Mouse (Mus musculus) MEL (cell line): ENCODE data around the gene Gm49661. TPM values are rescaled to one million over a fixed set of nuclear protein-coding genes. Genes with fewer than 3 reads are reported as not detected.

Experiments
- DNase-seq: peaks from one replicate; pipeline ENCODE4 v3.0.0; 2011; ENCODE audit warnings: low read depth, low spot score
- H3K27ac ChIP-seq: 2 replicates; pipeline ENCODE4 v1.5.1; 2012; ENCODE audit warnings: low read depth, mild to moderate bottlenecking, control low read depth, low read length, moderate library complexity; ENCODE audit not compliant: control insufficient read depth
- H3K27me3 ChIP-seq, 2 experiments: fragments of 150-350 bp in 1 of 2; sonication (generic) in 1 of 2; 2 replicates each; pipeline ENCODE4 v1.6.1; 2012; ENCODE audit warnings: low read length in 2 of 2, mild to moderate bottlenecking in 2 of 2, improper control_type of control experiment in 1 of 2, moderate library complexity in 1 of 2; ENCODE audit not compliant: insufficient read depth in 2 of 2, control insufficient read depth in 1 of 2
- H3K36me3 ChIP-seq, 2 experiments: 2 replicates each; pipeline ENCODE4 v1.6.1; 2012 to 2014; ENCODE audit warnings: low read length in 2 of 2, improper control_type of control experiment in 1 of 2, inconsistent platforms in 1 of 2, mild to moderate bottlenecking in 1 of 2; ENCODE audit not compliant: insufficient read depth in 2 of 2, control insufficient read depth in 1 of 2
- H3K4me1 ChIP-seq, 2 experiments: fragments of 150-350 bp in 1 of 2; sonication (generic) in 1 of 2; 2 replicates each; pipeline ENCODE4 v1.6.1; 2012; ENCODE audit warnings: low read length in 2 of 2, improper control_type of control experiment in 1 of 2, mild to moderate bottlenecking in 1 of 2; ENCODE audit not compliant: insufficient read depth in 2 of 2, control insufficient read depth in 1 of 2
- H3K4me3 ChIP-seq, 2 experiments: fragments of 150-350 bp in 1 of 2; sonication (generic) in 1 of 2; 2 replicates each; pipeline ENCODE4 v1.5.1; 2012; ENCODE audit warnings: low read depth in 2 of 2, low read length in 2 of 2, mild to moderate bottlenecking in 2 of 2, moderate library complexity in 2 of 2, control low read depth in 1 of 2, improper control_type of control experiment in 1 of 2; ENCODE audit not compliant: control insufficient read depth in 1 of 2, insufficient read depth in 1 of 2
- H3K79me2 ChIP-seq: 2 replicates; pipeline ENCODE4 v1.6.1; 2012; ENCODE audit warnings: mild to moderate bottlenecking, low read length, moderate library complexity; ENCODE audit not compliant: control insufficient read depth, poor library complexity, insufficient read depth
- H3K9ac ChIP-seq: 2 replicates; pipeline ENCODE4 v1.6.1; 2012; ENCODE audit warnings: low read depth, mild to moderate bottlenecking, control low read depth, low read length, moderate library complexity; ENCODE audit not compliant: control insufficient read depth, poor library complexity, severe bottlenecking
- H3K9me3 ChIP-seq: fragments of 150-350 bp; sonication (generic); replicated peaks from 2 replicates; pipeline ENCODE4 v1.6.1; 2012; ENCODE audit warnings: mild to moderate bottlenecking, low read length, improper control_type of control experiment, moderate library complexity; ENCODE audit not compliant: insufficient read depth
- BHLHE40 ChIP-seq: IDR thresholded peaks from 2 replicates; pipeline ENCODE4 v1.6.1; 2012; ENCODE audit warnings: low read depth, mild to moderate bottlenecking, inconsistent platforms, low read length, improper control_type of control experiment, borderline replicate concordance
- POLR2AphosphoS2 ChIP-seq: IDR thresholded peaks from 2 replicates; pipeline ENCODE4 v1.6.1; 2011; ENCODE audit warnings: low read length, improper control_type of control experiment
- polyA plus RNA-seq, 2 experiments: library from polyadenylated mRNA; stranded (reverse) in 1 of 2; unstranded in 1 of 2; fragments of >175 nt in 1 of 2; fragments of >200 nt in 1 of 2; gene quantifications; 2 replicates each; pipeline versions ENCODE4 v1.2.1 to v1.2.4; 2012; ENCODE audit warnings: low replicate concordance in 2 of 2, low read depth in 1 of 2; ENCODE audit not compliant: insufficient read length in 2 of 2, insufficient read depth in 1 of 2, missing spikeins in 1 of 2
- total RNA-seq: library from RNA; depleted of rRNA; stranded (reverse); fragments of 300-350 nt; gene quantifications from 2 replicates; pipeline ENCODE4 v1.2.3, GENCODE M21; 2012; rRNA removed

Gm49661 gene
- total and polyA plus RNA-seq, 3 experiments = 4.7 TPM; not detected in 2

DNA sequence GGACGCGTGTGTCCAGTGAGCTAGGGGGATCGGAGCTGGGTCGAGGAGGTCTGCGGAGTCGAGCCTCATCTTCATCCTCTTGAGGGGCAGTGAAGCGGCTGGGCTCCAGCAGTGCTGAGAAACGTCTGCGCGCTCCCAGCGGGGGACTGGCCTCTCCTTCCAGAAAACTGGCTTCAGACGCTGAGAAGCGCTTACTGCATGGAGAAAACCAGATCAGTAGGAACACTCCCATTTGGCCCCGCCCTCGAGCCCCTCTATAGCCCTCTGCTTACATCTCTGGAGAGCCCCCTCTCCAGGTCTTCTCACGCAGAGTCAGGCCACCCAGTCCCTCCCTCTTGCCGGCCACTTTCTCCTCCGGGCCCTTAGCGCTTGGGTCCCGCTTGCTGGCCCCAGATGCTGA lies 51.5 kb downstream of the Gm49661 start:
- TF ChIP-seq BHLHE40 (no peak), POLR2AphosphoS2 (0 out of 2 replicates have a peak, but pooled peaks have one; percentile 12)
- Histone ChIP-seq H3K27ac (no peak overlapping the region), H3K27me3 (no peaks in the 10 kb centered on the region), H3K36me3 (peaks cover 0 to 11% of the 10 kb centered on the region in 2 experiments; a peak in 2 of 4 replicates), H3K4me1 (peaks cover 0 to 13% of the 10 kb centered on the region in 2 experiments; a peak in 3 of 4 replicates), H3K4me3 (no peak overlapping the region), H3K9me3 (no peaks in the 10 kb centered on the region), H3K9ac (no peak overlapping the region), H3K79me2 (peaks cover 12% of the 10 kb centered on the region)
- DNase-seq = no peak

Other genes with a start within 250 kb of the Gm49661 start
- 5.6 and 7.9 TPM in 2 replicates for gene G430095P16Rik, start 246.4 kb downstream of the Gm49661 start, total RNA-seq
- gene G430095P16Rik, start 246.4 kb downstream of the Gm49661 start, polyA plus RNA-seq = 10 to 100 TPM in 1 of 2 experiments, not detected in 1; 17.1 TPM
- 11.3 and 14.4 TPM in 2 replicates for gene Nfix, start 169.1 kb downstream of the Gm49661 start, total RNA-seq
- gene Nfix, start 169.1 kb downstream of the Gm49661 start, polyA plus RNA-seq = 10 to 100 TPM in 1 of 2 experiments, not detected in 1; 29.1 TPM
- gene Dand5, start 146.6 kb downstream of the Gm49661 start, total RNA-seq = 1.4 and 1.7 TPM in 2 replicates
- gene Dand5, start 146.6 kb downstream of the Gm49661 start, polyA plus RNA-seq = 1 to 10 TPM in 1 of 2 experiments, not detected in 1; 2.2 TPM
- 47.5 and 51.8 TPM in 2 replicates for gene Gadd45gip1, start 137.9 kb downstream of the Gm49661 start, total RNA-seq
- gene Gadd45gip1, start 137.9 kb downstream of the Gm49661 start, polyA plus RNA-seq = 10 to 100 TPM in 1 of 2 experiments, not detected in 1; 62.9 TPM
- gene Rad23a, start 128.8 kb downstream of the Gm49661 start, total RNA-seq = 62.6 and 66.7 TPM in 2 replicates
- 100 to 1,000 TPM in 1 of 2 experiments, not detected in 1; 155 TPM for gene Rad23a, start 128.8 kb downstream of the Gm49661 start, polyA plus RNA-seq
- gene Calr, start 122.5 kb downstream of the Gm49661 start, total RNA-seq = 550 and 567 TPM in 2 replicates
- gene Calr, start 122.5 kb downstream of the Gm49661 start, polyA plus RNA-seq = 1,000 to 10,000 TPM in 1 of 2 experiments, not detected in 1; 1,110 TPM
- 205 and 245 TPM in 2 replicates for gene Farsa, start 112.4 kb downstream of the Gm49661 start, total RNA-seq
- gene Farsa, start 112.4 kb downstream of the Gm49661 start, polyA plus RNA-seq = 100 to 1,000 TPM; 152 to 295 TPM
- gene Syce2, start 97.3 kb downstream of the Gm49661 start, total RNA-seq = 60.6 and 75.5 TPM in 2 replicates
- gene Syce2, start 97.3 kb downstream of the Gm49661 start, polyA plus RNA-seq = 100 to 1,000 TPM in 1 of 2 experiments, not detected in 1; 115 TPM
- gene Gcdh, start 75.5 kb downstream of the Gm49661 start, total RNA-seq = 9.7 and 10.7 TPM in 2 replicates
- 10 to 100 TPM in 1 of 2 experiments, not detected in 1; 17.3 TPM for gene Gcdh, start 75.5 kb downstream of the Gm49661 start, polyA plus RNA-seq
- 178 and 234 TPM in 2 replicates for gene Klf1, start 67.5 kb downstream of the Gm49661 start, total RNA-seq
- gene Klf1, start 67.5 kb downstream of the Gm49661 start, polyA plus RNA-seq = 100 to 1,000 TPM in 1 of 2 experiments, not detected in 1; 262 TPM
- 53.7 and 62.3 TPM in 2 replicates for gene Dnase2a, start 60.9 kb downstream of the Gm49661 start, total RNA-seq
- 10 to 100 TPM in 1 of 2 experiments, not detected in 1; 83.4 TPM for gene Dnase2a, start 60.9 kb downstream of the Gm49661 start, polyA plus RNA-seq
- 0.49 and 0.77 TPM in 2 replicates for gene Mast1, start 32.1 kb downstream of the Gm49661 start, total RNA-seq
- 1 to 10 TPM in 1 of 2 experiments, not detected in 1; 4.5 TPM for gene Mast1, start 32.1 kb downstream of the Gm49661 start, polyA plus RNA-seq
- 0.08 TPM in 1 of 2 replicates, not detected in the other for gene Rtbdn, start 22.4 kb downstream of the Gm49661 start, total RNA-seq
- gene Rtbdn, start 22.4 kb downstream of the Gm49661 start, polyA plus RNA-seq = under 1 TPM in 1 of 2 experiments, not detected in 1; 0.11 TPM
- 502 and 643 TPM in 2 replicates for gene Prdx2, start 154 bp upstream of the Gm49661 start, total RNA-seq
- gene Prdx2, start 154 bp upstream of the Gm49661 start, polyA plus RNA-seq = 100 to 1,000 TPM; 679 to 773 TPM
- gene Rnaseh2a, start 334 bp upstream of the Gm49661 start, total RNA-seq = 105 TPM in 2 replicates
- 100 to 1,000 TPM in 1 of 2 experiments, not detected in 1; 109 TPM for gene Rnaseh2a, start 334 bp upstream of the Gm49661 start, polyA plus RNA-seq
- 49.6 and 72.7 TPM in 2 replicates for gene Junb, start 9.3 kb upstream of the Gm49661 start, total RNA-seq
- 10 to 100 TPM in 1 of 2 experiments, not detected in 1; 41.6 TPM for gene Junb, start 9.3 kb upstream of the Gm49661 start, polyA plus RNA-seq
- gene Hook2, start 21.2 kb upstream of the Gm49661 start, total RNA-seq = 10.5 and 11.5 TPM in 2 replicates
- 10 to 100 TPM in 1 of 2 experiments, not detected in 1; 17.5 TPM for gene Hook2, start 21.2 kb upstream of the Gm49661 start, polyA plus RNA-seq
- 0.04 TPM in 1 of 2 replicates, not detected in the other for gene Best2, start 45.1 kb upstream of the Gm49661 start, total RNA-seq
- gene Best2, start 45.1 kb upstream of the Gm49661 start, polyA plus RNA-seq = under 1 TPM in 1 of 2 experiments, not detected in 1; 0.13 TPM
- 115 and 132 TPM in 2 replicates for gene Asna1, start 55.8 kb upstream of the Gm49661 start, total RNA-seq
- 100 to 1,000 TPM in 1 of 2 experiments, not detected in 1; 192 TPM for gene Asna1, start 55.8 kb upstream of the Gm49661 start, polyA plus RNA-seq
- gene Trir, start 57.4 kb upstream of the Gm49661 start, total RNA-seq = 224 and 264 TPM in 2 replicates
- 100 to 1,000 TPM; 283 to 442 TPM for gene Trir, start 57.4 kb upstream of the Gm49661 start, polyA plus RNA-seq
- gene Tnpo2, start 67.5 kb upstream of the Gm49661 start, total RNA-seq = 55.6 and 62.3 TPM in 2 replicates
- gene Tnpo2, start 67.5 kb upstream of the Gm49661 start, polyA plus RNA-seq = 10 to 100 TPM; 29.2 to 86.8 TPM
- gene Fbxw9, start 90.6 kb upstream of the Gm49661 start, total RNA-seq = 6.5 and 10.6 TPM in 2 replicates
- gene Fbxw9, start 90.6 kb upstream of the Gm49661 start, polyA plus RNA-seq = 10 to 100 TPM in 1 of 2 experiments, not detected in 1; 13.9 TPM
- not detected in 2 replicates for gene Gm5741, start 98.5 kb upstream of the Gm49661 start, total RNA-seq
- gene Gm5741, start 98.5 kb upstream of the Gm49661 start, polyA plus RNA-seq = 1 to 10 TPM in 1 of 2 experiments, not detected in 1; 1.0 TPM
- 42.5 and 44.6 TPM in 2 replicates for gene Dhps, start 102.3 kb upstream of the Gm49661 start, total RNA-seq
- 10 to 100 TPM in 1 of 2 experiments, not detected in 1; 68.3 TPM for gene Dhps, start 102.3 kb upstream of the Gm49661 start, polyA plus RNA-seq
- 25.5 and 26.2 TPM in 2 replicates for gene Wdr83os, start 111.3 kb upstream of the Gm49661 start, total RNA-seq
- gene Wdr83os, start 111.3 kb upstream of the Gm49661 start, polyA plus RNA-seq = 100 to 1,000 TPM in 1 of 2 experiments, not detected in 1; 143 TPM
- gene Wdr83, start 111.9 kb upstream of the Gm49661 start, total RNA-seq = 27.0 and 29.5 TPM in 2 replicates
- 10 to 100 TPM in 1 of 2 experiments, not detected in 1; 58.4 TPM for gene Wdr83, start 111.9 kb upstream of the Gm49661 start, polyA plus RNA-seq
- gene Man2b1, start 113.8 kb upstream of the Gm49661 start, total RNA-seq = 10.8 and 11.5 TPM in 2 replicates
- 10 to 100 TPM in 1 of 2 experiments, not detected in 1; 24.7 TPM for gene Man2b1, start 113.8 kb upstream of the Gm49661 start, polyA plus RNA-seq
- not detected in 2 replicates for gene Zfp791, start 153.7 kb upstream of the Gm49661 start, total RNA-seq
- under 1 TPM in 1 of 2 experiments, not detected in 1; 0.03 TPM for gene Zfp791, start 153.7 kb upstream of the Gm49661 start, polyA plus RNA-seq
- gene Cks1brt, start 182.5 kb upstream of the Gm49661 start, total RNA-seq = not detected in 2 replicates
- not detected for gene Cks1brt, start 182.5 kb upstream of the Gm49661 start, polyA plus RNA-seq